Mouse (Mus musculus) MEL (cell line): Measurements from ENCODE around the gene Ppp1r15b. TPM values are rescaled to one million over a fixed set of nuclear protein-coding genes. Genes with fewer than 3 reads are reported as not detected.
A peak's percentile ranks its signal among the peaks of the same experiment; 100 is the strongest.

Experiments
- DNase-seq: peaks from one replicate; pipeline ENCODE4 v3.0.0; 2011; ENCODE audit warnings: low read depth, low spot score
- H3K27ac ChIP-seq: 2 replicates; pipeline ENCODE4 v1.5.1; 2012; ENCODE audit warnings: low read depth, mild to moderate bottlenecking, control low read depth, low read length, moderate library complexity; ENCODE audit not compliant: control insufficient read depth
- H3K27me3 ChIP-seq, 2 experiments: fragments of 150-350 bp in 1 of 2; sonication (generic) in 1 of 2; 2 replicates each; pipeline ENCODE4 v1.6.1; 2012; ENCODE audit warnings: low read length in 2 of 2, mild to moderate bottlenecking in 2 of 2, improper control_type of control experiment in 1 of 2, moderate library complexity in 1 of 2; ENCODE audit not compliant: insufficient read depth in 2 of 2, control insufficient read depth in 1 of 2
- H3K36me3 ChIP-seq, 2 experiments: 2 replicates each; pipeline ENCODE4 v1.6.1; 2012 to 2014; ENCODE audit warnings: low read length in 2 of 2, improper control_type of control experiment in 1 of 2, inconsistent platforms in 1 of 2, mild to moderate bottlenecking in 1 of 2; ENCODE audit not compliant: insufficient read depth in 2 of 2, control insufficient read depth in 1 of 2
- H3K4me1 ChIP-seq, 2 experiments: fragments of 150-350 bp in 1 of 2; sonication (generic) in 1 of 2; 2 replicates each; pipeline ENCODE4 v1.6.1; 2012; ENCODE audit warnings: low read length in 2 of 2, improper control_type of control experiment in 1 of 2, mild to moderate bottlenecking in 1 of 2; ENCODE audit not compliant: insufficient read depth in 2 of 2, control insufficient read depth in 1 of 2
- H3K4me3 ChIP-seq, 2 experiments: fragments of 150-350 bp in 1 of 2; sonication (generic) in 1 of 2; 2 replicates each; pipeline ENCODE4 v1.5.1; 2012; ENCODE audit warnings: low read depth in 2 of 2, low read length in 2 of 2, mild to moderate bottlenecking in 2 of 2, moderate library complexity in 2 of 2, control low read depth in 1 of 2, improper control_type of control experiment in 1 of 2; ENCODE audit not compliant: control insufficient read depth in 1 of 2, insufficient read depth in 1 of 2
- H3K79me2 ChIP-seq: 2 replicates; pipeline ENCODE4 v1.6.1; 2012; ENCODE audit warnings: mild to moderate bottlenecking, low read length, moderate library complexity; ENCODE audit not compliant: control insufficient read depth, poor library complexity, insufficient read depth
- H3K9ac ChIP-seq: 2 replicates; pipeline ENCODE4 v1.6.1; 2012; ENCODE audit warnings: low read depth, mild to moderate bottlenecking, control low read depth, low read length, moderate library complexity; ENCODE audit not compliant: control insufficient read depth, poor library complexity, severe bottlenecking
- H3K9me3 ChIP-seq: fragments of 150-350 bp; sonication (generic); replicated peaks from 2 replicates; pipeline ENCODE4 v1.6.1; 2012; ENCODE audit warnings: mild to moderate bottlenecking, low read length, improper control_type of control experiment, moderate library complexity; ENCODE audit not compliant: insufficient read depth
- CHD2 ChIP-seq: IDR thresholded peaks from 2 replicates; pipeline ENCODE4 v1.6.1; 2011; ENCODE audit warnings: low read length, improper control_type of control experiment
- CTCF ChIP-seq, 3 experiments: IDR thresholded peaks in 2 of 3; conservative IDR thresholded peaks in 1 of 3; 2 replicates each; pipeline ENCODE4 v1.5.1; 2011 to 2012; ENCODE audit warnings: low read length in 3 of 3, low read depth in 2 of 3, mild to moderate bottlenecking in 2 of 3, improper control_type of control experiment in 1 of 3, inconsistent platforms in 1 of 3, mixed read lengths in 1 of 3, moderate library complexity in 1 of 3; ENCODE audit not compliant: control insufficient read depth in 1 of 3, insufficient read depth in 1 of 3, poor library complexity in 1 of 3, severe bottlenecking in 1 of 3
- GABPA ChIP-seq: IDR thresholded peaks from 2 replicates; pipeline ENCODE4 v1.6.1; 2012; ENCODE audit warnings: low read depth, mild to moderate bottlenecking, inconsistent platforms, low read length, improper control_type of control experiment, moderate library complexity
- GATA1 ChIP-seq: IDR thresholded peaks from 2 replicates; pipeline ENCODE4 v1.6.1; 2011; ENCODE audit warnings: low read depth, low read length, improper control_type of control experiment
- MAX ChIP-seq: IDR thresholded peaks from 2 replicates; pipeline ENCODE4 v1.6.1; 2011; ENCODE audit warnings: low read length, improper control_type of control experiment
- POLR2A ChIP-seq, 2 experiments: IDR thresholded peaks; 2 replicates each; pipeline ENCODE4 v1.6.1; 2011 to 2012; ENCODE audit warnings: low read length in 2 of 2, mild to moderate bottlenecking in 2 of 2, control low read depth in 1 of 2, improper control_type of control experiment in 1 of 2, low read depth in 1 of 2, moderate library complexity in 1 of 2; ENCODE audit not compliant: control insufficient read depth in 1 of 2, insufficient read depth in 1 of 2, poor library complexity in 1 of 2
- RAD21 ChIP-seq: IDR thresholded peaks from 2 replicates; pipeline ENCODE4 v1.6.1; 2011; ENCODE audit warnings: mild to moderate bottlenecking, low read depth, low read length, improper control_type of control experiment
- SMC3 ChIP-seq: IDR thresholded peaks from 2 replicates; pipeline ENCODE4 v1.6.1; 2011; ENCODE audit warnings: low read depth, low read length, improper control_type of control experiment
- TBP ChIP-seq: IDR thresholded peaks from 2 replicates; pipeline ENCODE4 v1.8.0; 2011; ENCODE audit warnings: low read depth, low read length, improper control_type of control experiment
- USF2 ChIP-seq, 2 experiments: IDR thresholded peaks; 2 replicates each; pipeline ENCODE4 v1.6.1; 2011 to 2012; ENCODE audit warnings: improper control_type of control experiment in 2 of 2, low read length in 2 of 2, borderline replicate concordance in 1 of 2, inconsistent platforms in 1 of 2, low read depth in 1 of 2, mild to moderate bottlenecking in 1 of 2; ENCODE audit not compliant: insufficient read depth in 1 of 2
- ZC3H11A ChIP-seq: IDR thresholded peaks from 2 replicates; pipeline ENCODE4 v1.6.1; 2012; ENCODE audit warnings: low read depth, mild to moderate bottlenecking, inconsistent platforms, low read length, improper control_type of control experiment
- ZMIZ1 ChIP-seq: IDR thresholded peaks from 2 replicates; pipeline ENCODE4 v1.6.1; 2012; ENCODE audit warnings: low read depth, mild to moderate bottlenecking, inconsistent platforms, low read length, improper control_type of control experiment, moderate library complexity
- ZNF384 ChIP-seq: IDR thresholded peaks from 2 replicates; pipeline ENCODE4 v1.6.1; 2012; ENCODE audit warnings: low read depth, mild to moderate bottlenecking, inconsistent platforms, low read length, improper control_type of control experiment
- polyA plus RNA-seq, 2 experiments: library from polyadenylated mRNA; stranded (reverse) in 1 of 2; unstranded in 1 of 2; fragments of >175 nt in 1 of 2; fragments of >200 nt in 1 of 2; gene quantifications; 2 replicates each; pipeline versions ENCODE4 v1.2.1 to v1.2.4; 2012; ENCODE audit warnings: low replicate concordance in 2 of 2, low read depth in 1 of 2; ENCODE audit not compliant: insufficient read length in 2 of 2, insufficient read depth in 1 of 2, missing spikeins in 1 of 2
- total RNA-seq: library from RNA; depleted of rRNA; stranded (reverse); fragments of 300-350 nt; gene quantifications from 2 replicates; pipeline ENCODE4 v1.2.3, GENCODE M21; 2012

Gene Ppp1r15b
- total and polyA plus RNA-seq, 3 experiments: 53.1 to 56.3 TPM; not detected in 1

DNA sequence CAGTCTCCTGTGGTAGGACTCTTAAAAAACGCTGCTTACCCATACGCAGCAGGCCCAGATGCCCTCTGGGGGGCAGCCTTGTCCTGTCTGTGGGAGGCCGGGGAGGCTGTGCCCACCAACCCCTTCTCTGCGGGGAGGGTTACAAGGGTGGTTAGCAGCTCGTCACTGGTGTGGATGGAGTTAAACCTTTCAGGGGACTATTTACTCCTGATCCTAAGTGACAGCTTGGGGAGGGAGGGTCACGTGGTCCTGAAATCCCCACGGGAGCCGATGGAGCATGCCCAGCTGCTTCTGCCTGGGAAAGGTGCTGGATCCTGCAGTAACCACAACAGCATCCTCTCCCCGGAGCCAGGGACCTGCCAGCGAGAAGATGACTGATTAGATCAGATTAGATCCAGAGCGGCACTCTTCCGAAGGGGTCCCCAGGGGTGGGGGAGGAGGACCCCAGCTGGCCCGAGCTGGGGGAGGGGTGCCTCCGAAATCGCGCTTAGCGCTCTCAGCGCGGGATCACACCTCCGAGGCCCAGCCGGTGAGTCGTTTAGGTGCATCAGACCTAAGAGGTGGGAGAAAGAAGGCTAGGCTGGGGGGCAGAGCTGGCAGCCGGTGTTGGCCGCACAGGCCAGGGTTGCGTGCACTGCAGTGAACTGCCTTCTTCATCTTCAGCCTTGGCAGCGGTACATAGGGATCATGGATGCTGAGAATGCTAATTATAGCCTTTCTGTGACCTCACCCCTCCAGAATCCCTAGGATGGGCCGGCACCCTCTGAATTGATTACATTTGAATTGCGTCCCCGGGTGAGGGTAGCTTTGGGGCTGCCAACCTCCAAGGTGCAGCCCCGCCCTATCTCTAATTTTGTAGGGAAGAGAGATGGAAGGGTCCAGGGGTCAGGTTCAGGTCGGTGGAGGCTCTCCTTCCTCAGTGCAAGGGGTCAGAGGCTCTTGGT lies 50.4 kb downstream of the Ppp1r15b start:
- H3K27me3 ChIP-seq: no peaks in the 10 kb centered on the region
- no peak overlapping the region for H3K4me3 ChIP-seq
- H3K9ac ChIP-seq: no peak overlapping the region
- no peaks in the 10 kb centered on the region for H3K4me1 ChIP-seq
- DNase-seq: peak; percentile 39
- H3K27ac ChIP-seq: no peak overlapping the region
- TF ChIP-seq ZNF384 (no peak), SMC3 (peak; percentile 72), CHD2 (no peak), ZC3H11A (peak; percentile 74), TBP (no peak), CTCF (IDR thresholded peaks at IDR 0.05 in 2 of 3, conservative IDR thresholded peaks at IDR 0.05 in 1 of 3; ENCODE audit: control insufficient read depth in 1 of 3, insufficient read depth in 1 of 3, low read depth in 2 of 3, low read length in 3 of 3, poor library complexity in 1 of 3, severe bottlenecking in 1 of 3) (peak; percentile 51 to 89 (median 81)), RAD21 (peak; percentile 76), USF2 (IDR thresholded peaks at IDR 0.05; ENCODE audit: borderline replicate concordance in 1 of 2, insufficient read depth in 1 of 2, low read depth in 1 of 2, low read length in 2 of 2) (no peak), MAX (no peak)
- H3K79me2 ChIP-seq: no peaks in the 10 kb centered on the region
- no peaks in the 10 kb centered on the region for H3K9me3 ChIP-seq
- peaks cover 0 to 4% of the 10 kb centered on the region in 2 experiments; a peak in 1 of 4 replicates for H3K36me3 ChIP-seq

GRCm38 (mm10) chr1:133182016-133182705 lies 51.2 kb downstream of the Ppp1r15b start:
- H3K4me1 ChIP-seq: no peaks in the 10 kb centered on the region
- no peaks in the 10 kb centered on the region for H3K79me2 ChIP-seq
- H3K9ac ChIP-seq: no peak overlapping the region
- H3K27ac ChIP-seq: no peak overlapping the region
- no peak for DNase-seq
- TF ChIP-seq POLR2A (IDR thresholded peaks at IDR 0.05; ENCODE audit: control insufficient read depth in 1 of 2, insufficient read depth in 1 of 2, low read depth in 1 of 2, low read length in 2 of 2, poor library complexity in 1 of 2): no peak
- no peak for TF ChIP-seq ZMIZ1
- TF ChIP-seq MAX: no peak
- TF ChIP-seq CHD2: no peak
- no peak for TF ChIP-seq GATA1
- no peak for TF ChIP-seq ZNF384
- no peak for TF ChIP-seq GABPA
- no peak overlapping the region for H3K4me3 ChIP-seq
- no peaks in the 10 kb centered on the region for H3K9me3 ChIP-seq
- H3K36me3 ChIP-seq: peaks cover 0 to 4% of the 10 kb centered on the region in 2 experiments; a peak in 1 of 4 replicates
- H3K27me3 ChIP-seq: no peaks in the 10 kb centered on the region
